Mouse (Mus musculus) embryonic facial prominence, embryonic 12.5 days (tissue): ENCODE data around the gene Cd101. TPM values are rescaled to one million over a fixed set of nuclear protein-coding genes. Genes with fewer than 3 reads are reported as not detected.

Experiments used
- ATAC-seq: fragments of 200-750 bp; cut with Nextera tagmentation; 2 replicates; pipeline ENCODE4 v1.8.0; 2017; ENCODE audit not compliant: insufficient number of reproducible peaks, insufficient read depth, low FRiP score, low TSS enrichment
- H3K27ac ChIP-seq: fragments of 300-500 bp; sonication (generic); 2 replicates; pipeline ENCODE4 v1.5.1; 2016; ENCODE audit warnings: mild to moderate bottlenecking
- H3K27me3 ChIP-seq: fragments of 300-500 bp; sonication (generic); 2 replicates; pipeline ENCODE4 v1.6.1; 2016; ENCODE audit warnings: mild to moderate bottlenecking, moderate library complexity
- H3K36me3 ChIP-seq: fragments of 300-500 bp; sonication (generic); 2 replicates; pipeline ENCODE4 v1.6.1; 2016; ENCODE audit warnings: mild to moderate bottlenecking
- H3K4me1 ChIP-seq: fragments of 300-500 bp; sonication (generic); 2 replicates; pipeline ENCODE4 v1.6.1; 2016
- H3K4me2 ChIP-seq: fragments of 300-500 bp; sonication (generic); replicated peaks from 2 replicates; pipeline ENCODE4 v1.6.1; 2016; ENCODE audit warnings: mild to moderate bottlenecking, moderate library complexity
- H3K4me3 ChIP-seq: fragments of 300-500 bp; sonication (generic); 2 replicates; pipeline ENCODE4 v1.5.1; 2016; ENCODE audit warnings: mild to moderate bottlenecking
- H3K9ac ChIP-seq: fragments of 300-500 bp; sonication (generic); 2 replicates; pipeline ENCODE4 v1.6.1; 2016; ENCODE audit warnings: mild to moderate bottlenecking, moderate library complexity
- H3K9me3 ChIP-seq: fragments of 300-500 bp; sonication (generic); 2 replicates; pipeline ENCODE4 v1.6.1; 2016; ENCODE audit warnings: mild to moderate bottlenecking, moderate library complexity
- WGBS: fragments of 180-500 bp; shearing (Covaris S2); methylation state at CpG from one replicate; pipeline ENCODE4 v1.1.7; 2016; 5-methylcytosine and 5-hydroxymethylcytosine counted together
- polyA plus RNA-seq: library from polyadenylated mRNA; unstranded; fragments of >200 nt; fragmentation: Nextera tagmentation; extraction: Ambion mirVana; gene quantifications from 2 replicates; pipeline ENCODE4 v1.2.1, GENCODE M21; 2016

Cd101 gene
- polyA plus RNA-seq, 1 experiment from 2014 or later: 0.06 TPM

GRCm38 (mm10) chr3:101015254-101015653, 14.1 kb downstream of the Cd101 start:
- no peak overlapping the region for H3K27ac ChIP-seq
- no peak overlapping the region for H3K9ac ChIP-seq
- H3K4me1 ChIP-seq: peaks cover 23% of the 10 kb centered on the region
- H3K4me3 ChIP-seq: no peak overlapping the region
- ATAC-seq: no peak
- H3K27me3 ChIP-seq: no peaks in the 10 kb centered on the region
- H3K4me2 ChIP-seq: no peak overlapping the region
- no peaks in the 10 kb centered on the region for H3K36me3 ChIP-seq
- no peaks in the 10 kb centered on the region for H3K9me3 ChIP-seq
- WGBS: 42% methylated on average over 4 of the region's 4 CpGs

- Histone ChIP-seq H3K27me3 (no peaks in the 10 kb centered on the region), H3K4me1 (peaks cover 23% of the 10 kb centered on the region), H3K4me3 (no peak overlapping the region), H3K9ac (no peak overlapping the region), H3K9me3 (no peaks in the 10 kb centered on the region), H3K4me2 (no peak overlapping the region), H3K36me3 (no peaks in the 10 kb centered on the region), H3K27ac (no peak overlapping the region)
- ATAC-seq: no peak
- WGBS: 88% methylated on average over 3 of the region's 3 CpGs
Observed at GRCm38 (mm10) chr3:101013536-101013935, 15.8 kb downstream of the Cd101 start.

- no peaks in the 10 kb centered on the region for H3K9me3 ChIP-seq
- WGBS: 93% methylated on average over 10 of the region's 10 CpGs
- H3K27me3 ChIP-seq: no peaks in the 10 kb centered on the region
- no peak for ATAC-seq
- H3K4me1 ChIP-seq: peaks cover 23% of the 10 kb centered on the region
- no peak overlapping the region for H3K4me3 ChIP-seq
- no peak overlapping the region for H3K27ac ChIP-seq
- H3K36me3 ChIP-seq: no peaks in the 10 kb centered on the region
- no peak overlapping the region for H3K9ac ChIP-seq
- no peak overlapping the region for H3K4me2 ChIP-seq
Observed at GRCm38 (mm10) chr3:101013005-101013404, 16.4 kb downstream of the Cd101 start.

- Histone ChIP-seq H3K4me3 (no peak overlapping the region), H3K27ac (no peak overlapping the region), H3K36me3 (no peaks in the 10 kb centered on the region), H3K9me3 (no peaks in the 10 kb centered on the region), H3K27me3 (no peaks in the 10 kb centered on the region), H3K4me1 (peaks cover 23% of the 10 kb centered on the region), H3K9ac (no peak overlapping the region), H3K4me2 (no peak overlapping the region)
- 86% methylated on average over 8 of the region's 8 CpGs for WGBS
- no peak for ATAC-seq
Observed at GRCm38 (mm10) chr3:101012597-101012996, 16.8 kb downstream of the Cd101 start.

GRCm38 (mm10) chr3:101012131-101012571, 17.2 kb downstream of the Cd101 start:
- WGBS: 48% methylated on average over 10 of the region's 10 CpGs
- Histone ChIP-seq H3K9ac (no peak overlapping the region), H3K4me3 (no peak overlapping the region), H3K4me1 (peaks cover 25% of the 10 kb centered on the region), H3K27ac (no peak overlapping the region), H3K27me3 (no peaks in the 10 kb centered on the region), H3K36me3 (no peaks in the 10 kb centered on the region), H3K4me2 (no peak overlapping the region), H3K9me3 (no peaks in the 10 kb centered on the region)
- no peak for ATAC-seq

GRCm38 (mm10) chr3:101011203-101011600, 18.2 kb downstream of the Cd101 start:
- no peaks in the 10 kb centered on the region for H3K9me3 ChIP-seq
- no peak for ATAC-seq
- no peaks in the 10 kb centered on the region for H3K36me3 ChIP-seq
- no peaks in the 10 kb centered on the region for H3K27me3 ChIP-seq
- H3K4me2 ChIP-seq: no peak overlapping the region
- no peak overlapping the region for H3K4me3 ChIP-seq
- H3K4me1 ChIP-seq: peaks cover 27% of the 10 kb centered on the region
- no peak overlapping the region for H3K27ac ChIP-seq
- H3K9ac ChIP-seq: no peak overlapping the region
- WGBS: 60% methylated on average over 5 of the region's 5 CpGs

- 87% methylated on average over 4 of the region's 4 CpGs for WGBS
- H3K4me3 ChIP-seq: no peak overlapping the region
- no peaks in the 10 kb centered on the region for H3K9me3 ChIP-seq
- ATAC-seq: no peak
- peaks cover 27% of the 10 kb centered on the region for H3K4me1 ChIP-seq
- no peak overlapping the region for H3K27ac ChIP-seq
- H3K36me3 ChIP-seq: no peaks in the 10 kb centered on the region
- no peaks in the 10 kb centered on the region for H3K27me3 ChIP-seq
- H3K9ac ChIP-seq: no peak overlapping the region
- no peak overlapping the region for H3K4me2 ChIP-seq
Observed at GRCm38 (mm10) chr3:101010589-101011202, 18.7 kb downstream of the Cd101 start.

- Histone ChIP-seq H3K27me3 (no peaks in the 10 kb centered on the region), H3K4me2 (no peak overlapping the region), H3K9me3 (no peaks in the 10 kb centered on the region), H3K9ac (no peak overlapping the region), H3K4me1 (0 out of 2 replicates have a peak, but pooled peaks cover 13% of the 10 kb centered on the region), H3K27ac (no peak overlapping the region), H3K4me3 (no peak overlapping the region), H3K36me3 (no peaks in the 10 kb centered on the region)
- no peak for ATAC-seq
- WGBS: 55% methylated on average over 5 of the region's 5 CpGs
Observed at GRCm38 (mm10) chr3:101007112-101007782, 22.1 kb downstream of the Cd101 start.

- Histone ChIP-seq H3K4me2 (no peak overlapping the region), H3K9ac (no peak overlapping the region), H3K27ac (no peak overlapping the region), H3K27me3 (no peaks in the 10 kb centered on the region), H3K9me3 (no peaks in the 10 kb centered on the region), H3K4me1 (0 out of 2 replicates have a peak, but pooled peaks cover 5% of the 10 kb centered on the region), H3K4me3 (no peak overlapping the region), H3K36me3 (no peaks in the 10 kb centered on the region)
- ATAC-seq: no peak
- 75% methylated on average over 6 of the region's 6 CpGs for WGBS
Observed at GRCm38 (mm10) chr3:101005392-101005791, 24.0 kb downstream of the Cd101 start.

GRCm38 (mm10) chr3:101003575-101004356, 25.6 kb downstream of the Cd101 start:
- WGBS: 86% methylated on average over 15 of the region's 15 CpGs
- Histone ChIP-seq H3K36me3 (no peaks in the 10 kb centered on the region), H3K4me3 (no peak overlapping the region), H3K27ac (no peak overlapping the region), H3K4me1 (0 out of 2 replicates have a peak, but pooled peaks cover 8% of the 10 kb centered on the region), H3K27me3 (no peaks in the 10 kb centered on the region), H3K9me3 (no peaks in the 10 kb centered on the region), H3K4me2 (no peak overlapping the region), H3K9ac (no peak overlapping the region)
- no peak for ATAC-seq

- Histone ChIP-seq H3K27me3 (no peaks in the 10 kb centered on the region), H3K9me3 (no peaks in the 10 kb centered on the region), H3K4me1 (0 out of 2 replicates have a peak, but pooled peaks cover 3% of the 10 kb centered on the region), H3K27ac (no peak overlapping the region), H3K36me3 (no peaks in the 10 kb centered on the region), H3K4me3 (no peak overlapping the region), H3K9ac (no peak overlapping the region), H3K4me2 (no peak overlapping the region)
- ATAC-seq: no peak
- WGBS: 17% methylated on average over 2 of the region's 2 CpGs
Observed at GRCm38 (mm10) chr3:100999732-101000131, 29.6 kb downstream of the Cd101 start.
